Mouse (Mus musculus) hindlimb bud, embryonic 11.5 days (tissue): ENCODE data around the gene Osbp2.

Source experiments
- DNase-seq: peaks from one replicate; pipeline ENCODE4 v3.0.0-alpha.2; 2012; ENCODE audit warnings: low read depth, low spot score; ENCODE audit errors: extremely low spot score

Osbp2 gene

DNA sequence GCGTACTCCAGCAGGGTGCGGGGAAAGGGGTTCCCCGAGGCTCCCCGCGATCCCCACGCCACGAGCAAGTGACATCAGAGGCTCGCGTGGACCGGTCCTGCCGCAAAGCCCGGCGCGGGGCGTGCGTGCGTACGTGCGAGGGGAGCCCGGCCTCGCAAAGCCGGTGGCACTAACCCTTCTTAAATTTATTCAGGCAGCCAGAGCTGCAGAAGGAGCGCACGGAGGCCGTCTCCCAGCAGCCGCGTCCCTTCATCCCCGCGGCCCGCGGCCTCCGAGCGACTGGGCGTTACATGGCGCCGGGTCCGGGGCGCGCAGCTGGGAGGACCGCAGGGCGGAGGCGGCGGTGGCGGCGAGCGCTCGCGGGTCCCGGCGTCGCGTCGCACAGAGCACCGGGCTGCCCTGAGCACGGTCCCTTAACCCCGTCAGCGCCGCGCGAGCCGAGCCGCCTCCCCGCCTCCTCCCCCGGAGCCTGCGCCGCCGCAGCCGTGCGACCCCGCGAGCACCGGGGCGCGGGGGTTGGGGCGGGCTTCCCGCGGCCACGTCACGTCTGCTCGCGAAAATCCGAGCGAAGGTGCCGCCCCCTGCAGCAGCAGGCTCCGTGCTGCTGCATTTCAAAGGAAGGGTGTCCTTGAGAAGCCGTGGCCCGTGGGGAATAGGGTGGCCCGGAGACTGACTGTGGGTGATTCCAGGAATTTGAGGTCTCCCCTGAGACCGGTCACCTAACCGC lies 101.8 kb downstream of the Osbp2 start:
- no peak for DNase-seq

- DNase-seq, result no peak
These were observed 102.4 kb downstream of the Osbp2 start for GRCm38 (mm10) chr11:3761339-3761738.

DNA sequence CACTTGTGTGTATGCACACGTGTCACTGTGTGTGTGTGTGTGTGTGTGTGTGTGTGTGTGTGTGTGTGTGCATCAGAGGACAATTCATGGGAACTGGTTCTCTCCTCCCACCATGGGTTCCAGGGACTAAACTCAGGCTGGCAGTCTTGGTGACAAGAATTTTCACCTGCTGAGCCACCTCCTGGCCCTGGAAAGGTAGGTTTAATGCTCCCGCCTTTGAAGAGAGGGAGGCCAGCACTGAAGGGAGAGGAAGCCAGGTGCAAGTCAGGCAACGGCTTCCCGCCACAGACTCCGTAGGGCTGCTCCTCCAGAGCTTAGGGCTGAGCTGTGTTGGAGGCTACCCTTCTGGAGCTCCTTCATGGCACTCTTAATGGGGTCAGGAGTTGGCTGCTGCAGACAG lies 104.3 kb downstream of the Osbp2 start:
- DNase-seq, result no peak

GRCm38 (mm10) chr11:3755341-3755740 lies 108.4 kb downstream of the Osbp2 start:
- DNase-seq, result no peak

DNA sequence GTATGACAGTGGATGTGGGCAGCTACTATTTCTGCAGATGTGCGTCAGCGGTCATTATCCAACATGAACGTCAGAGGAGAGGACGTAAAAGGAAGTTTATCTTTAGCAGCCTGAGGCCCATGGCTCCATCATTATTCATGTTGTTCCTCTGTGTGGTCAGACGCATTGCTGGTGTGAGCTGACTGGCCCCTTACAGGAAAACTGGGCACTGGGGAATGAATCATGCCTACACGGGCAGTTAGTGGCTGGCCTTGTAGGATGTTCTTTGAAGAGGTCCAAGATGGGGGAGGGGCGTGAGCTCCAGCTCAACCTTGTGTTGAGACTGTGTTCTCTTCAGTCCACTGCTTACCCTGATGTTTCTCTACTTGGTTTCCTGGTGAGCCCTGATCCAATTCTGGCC lies 109.0 kb downstream of the Osbp2 start:
- no peak for DNase-seq

DNA sequence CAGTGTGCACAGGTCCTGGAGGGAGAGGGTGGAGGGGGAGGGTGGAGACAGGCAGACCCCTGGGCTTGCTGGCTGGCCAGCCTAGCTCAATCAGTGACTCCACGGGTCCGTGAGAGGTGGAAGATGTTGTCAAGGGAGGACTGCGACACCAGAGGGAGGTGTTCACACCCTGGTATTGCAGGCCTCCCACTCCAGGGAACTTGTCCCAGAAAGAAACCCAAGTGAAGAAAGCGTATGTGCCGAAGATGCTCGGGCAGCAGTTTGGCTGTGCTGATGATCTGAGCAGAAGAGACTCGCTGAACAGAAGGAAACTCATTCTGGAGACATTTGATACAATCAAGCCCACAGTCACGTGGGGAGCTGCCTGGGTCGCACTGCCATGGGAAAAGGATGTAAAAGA lies 109.8 kb downstream of the Osbp2 start:
- DNase-seq, result no peak

DNA sequence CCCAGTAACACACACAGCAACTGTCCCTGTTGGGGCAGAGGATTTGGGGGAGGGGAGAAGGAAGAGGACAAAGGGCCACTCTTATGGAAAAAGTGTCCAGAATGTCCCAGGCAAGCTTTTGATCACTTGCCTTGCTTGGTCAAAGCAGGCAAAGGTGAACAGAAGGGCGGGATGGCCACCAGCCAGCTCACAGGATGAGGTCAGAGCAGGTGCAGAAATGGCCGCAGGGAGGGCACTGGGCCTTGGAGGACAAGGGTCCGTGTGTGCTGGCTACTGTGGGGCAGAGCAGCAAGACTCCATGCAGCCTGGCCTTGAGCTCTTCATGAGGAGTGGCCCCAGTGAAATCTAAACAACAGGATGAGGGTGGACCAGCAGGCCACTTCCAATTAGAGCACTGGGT lies 110.9 kb downstream of the Osbp2 start:
- DNase-seq, result no peak

DNA sequence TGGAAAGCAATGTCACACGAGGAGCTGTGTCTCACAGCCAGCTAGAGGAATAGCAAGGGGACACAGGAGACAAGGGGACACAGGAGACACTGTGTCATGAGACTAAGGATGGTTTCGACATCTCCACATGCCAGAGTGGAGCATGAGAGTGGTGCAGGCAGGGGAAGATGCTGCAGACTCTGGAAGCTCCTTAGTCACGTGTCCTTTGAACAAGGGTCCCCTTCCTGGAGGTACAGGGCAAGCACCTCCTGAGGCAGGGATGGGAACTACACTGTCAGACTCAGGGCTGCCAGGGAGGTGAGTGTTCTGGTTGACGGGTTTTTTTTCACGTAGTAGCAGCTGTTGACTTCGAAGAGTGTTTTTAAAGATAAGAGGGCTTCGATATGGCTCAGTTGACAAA lies 113.9 kb downstream of the Osbp2 start:
- no peak for DNase-seq

DNA sequence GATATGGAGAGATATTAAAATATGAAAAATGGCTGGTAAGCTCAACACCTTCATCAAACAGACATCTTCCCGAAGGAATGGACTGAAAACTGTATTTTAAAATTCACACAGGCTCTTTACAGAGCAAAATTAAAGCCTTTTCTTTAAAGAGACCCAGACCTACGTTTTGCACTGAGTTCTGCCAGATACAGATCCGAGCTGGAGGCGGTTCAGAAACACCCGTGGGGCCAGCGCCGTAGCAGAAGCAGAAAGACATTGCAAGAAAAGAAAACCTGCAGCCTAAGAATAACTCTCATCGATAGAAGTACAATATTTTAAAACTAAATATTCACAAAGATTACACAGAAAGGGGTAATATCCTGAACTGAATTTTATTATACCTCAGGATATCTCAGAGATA lies 121.3 kb downstream of the Osbp2 start:
- DNase-seq, result no peak

DNA sequence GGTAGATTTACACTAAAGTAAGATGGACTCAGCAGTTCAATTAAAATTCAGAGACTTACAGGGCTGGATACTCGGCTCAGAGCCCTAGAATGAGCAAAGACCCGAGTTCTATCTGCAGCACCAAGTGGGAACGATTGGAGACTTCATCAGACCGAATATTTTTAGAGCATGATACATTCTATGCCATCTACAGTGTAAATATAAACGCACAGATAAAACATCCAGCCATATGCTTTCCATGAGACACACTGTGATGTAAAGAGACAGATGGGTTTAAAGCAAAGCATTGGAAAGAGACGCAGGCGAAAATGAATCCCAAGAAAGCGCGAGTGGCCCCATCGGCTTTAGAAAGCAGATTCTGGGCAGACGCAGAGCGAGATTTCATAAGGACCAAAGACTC lies 122.5 kb downstream of the Osbp2 start:
- DNase-seq, result no peak

GRCm38 (mm10) chr11:3738778-3739177 lies 124.9 kb downstream of the Osbp2 start:
- no peak for DNase-seq

DNA sequence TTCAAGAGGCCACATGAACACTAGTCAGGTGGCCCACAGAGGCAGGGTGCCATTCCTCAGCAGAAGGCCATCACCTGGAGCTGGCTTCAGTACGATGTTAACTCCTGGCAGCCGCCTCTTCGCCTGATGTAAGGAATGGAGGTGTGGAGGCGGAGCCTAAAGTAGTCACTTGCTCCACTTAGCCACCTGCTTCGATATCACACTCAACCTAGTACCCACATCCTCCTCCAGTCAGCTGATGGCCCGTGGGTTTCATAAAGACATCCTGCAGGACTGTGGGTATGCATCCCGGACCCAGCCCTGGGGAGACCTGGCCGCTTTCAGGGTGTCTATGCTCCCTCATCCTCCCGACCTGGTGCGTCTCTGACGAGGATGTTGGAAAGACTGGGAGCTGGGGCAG lies 128.0 kb downstream of the Osbp2 start:
- DNase-seq, result no peak

GRCm38 (mm10) chr11:3733933-3734636 lies 129.6 kb downstream of the Osbp2 start:
- no peak for DNase-seq

- DNase-seq, result no peak
These were observed 132.2 kb downstream of the Osbp2 start for GRCm38 (mm10) chr11:3731469-3731868.

GRCm38 (mm10) chr11:3727438-3728105 lies 136.1 kb downstream of the Osbp2 start:
- DNase-seq, result no peak

GRCm38 (mm10) chr11:3725331-3726054 lies 138.2 kb downstream of the Osbp2 start:
- no peak for DNase-seq

- no peak for DNase-seq
These were observed 139.0 kb downstream of the Osbp2 start for GRCm38 (mm10) chr11:3724726-3725125.

DNA sequence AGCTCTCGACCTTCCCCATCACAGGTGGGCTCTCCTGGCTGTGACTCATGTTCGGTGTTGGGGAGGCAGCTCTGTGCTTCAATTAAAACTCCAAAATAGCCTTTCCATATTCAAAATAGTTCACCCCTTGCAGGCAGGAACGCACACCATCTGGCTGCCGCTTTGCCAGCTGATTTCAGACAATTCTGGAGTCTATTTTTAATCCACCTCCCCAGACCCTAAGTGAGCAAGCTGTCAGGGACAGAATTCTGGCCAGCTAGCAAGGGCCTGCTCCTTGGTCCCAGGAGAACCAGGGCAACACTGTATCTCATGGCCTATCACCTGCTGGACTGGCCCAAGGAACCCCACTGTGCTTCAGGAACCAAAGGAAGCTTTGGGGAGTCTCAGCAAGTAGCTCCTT lies 139.8 kb downstream of the Osbp2 start:
- no peak for DNase-seq

- DNase-seq, result no peak
These were observed 140.8 kb downstream of the Osbp2 start for GRCm38 (mm10) chr11:3722861-3723260.

DNA sequence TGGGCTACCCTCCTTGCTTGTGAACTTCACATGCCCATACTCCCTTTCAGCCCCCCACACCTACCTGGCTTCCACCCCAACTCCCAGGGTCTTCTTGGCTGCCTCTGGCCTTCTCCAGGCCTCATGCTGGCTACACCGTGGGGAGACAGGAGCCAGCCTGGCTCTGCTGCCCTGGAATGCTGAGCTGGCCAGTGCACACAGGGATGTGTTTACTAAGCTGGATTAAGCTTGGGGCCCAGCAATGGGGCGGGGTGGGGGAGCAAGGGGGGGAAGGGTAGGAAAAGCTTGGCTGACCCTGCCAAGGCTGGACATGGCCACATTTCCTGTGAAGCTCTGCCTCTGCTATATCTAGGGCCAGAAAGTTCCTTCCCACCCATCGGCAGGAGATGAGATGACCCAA lies 141.7 kb downstream of the Osbp2 start:
- no peak for DNase-seq

DNA sequence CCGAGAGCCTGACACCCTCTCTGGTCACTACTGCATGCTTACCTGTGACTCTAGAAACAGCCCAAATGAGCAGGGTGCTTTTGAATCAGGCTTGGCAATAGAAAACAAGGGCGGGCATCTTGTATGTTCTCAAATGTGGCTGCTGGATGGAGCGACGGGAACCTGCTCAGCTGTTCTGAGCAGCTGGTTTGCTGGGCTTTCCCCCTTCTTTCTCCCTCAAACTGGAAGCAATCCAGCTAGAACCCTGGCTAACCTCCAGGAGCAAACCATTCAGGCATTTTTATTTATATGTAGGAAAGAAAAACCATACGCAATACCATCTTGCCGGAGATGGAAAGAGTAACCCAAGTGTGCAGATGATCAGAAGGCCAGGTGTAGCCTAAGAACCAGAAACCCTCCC lies 147.0 kb downstream of the Osbp2 start:
- no peak for DNase-seq

DNA sequence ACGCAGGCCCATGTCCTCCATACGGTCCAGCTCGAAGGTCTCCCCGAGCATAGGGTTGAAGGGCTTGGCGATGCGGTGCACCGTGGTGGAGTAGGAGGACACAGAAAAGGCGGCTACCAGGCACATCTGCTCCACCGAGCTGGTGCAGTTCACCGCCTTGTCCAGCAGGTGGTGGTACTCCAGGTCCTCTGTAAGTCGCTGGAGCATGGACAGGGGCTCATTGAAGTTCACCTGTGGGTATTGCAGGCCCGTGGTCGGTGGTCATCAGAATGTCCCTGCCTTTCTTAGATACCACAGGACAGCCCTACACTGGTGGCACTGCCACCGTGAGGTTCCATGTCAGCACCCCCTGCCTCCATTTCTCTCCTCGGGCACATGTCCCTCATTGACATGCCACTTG lies 149.2 kb downstream of the Osbp2 start:
- DNase-seq, result peak; percentile 12
